Mouse (Mus musculus): ENCODE data around the gene Atp2c1.

The Atp2c1 gene

GRCm38 (mm10) chr9:105484338-105485084 lies 42.6 kb downstream of the Atp2c1 start:
- DNase-seq = no peak

DNA sequence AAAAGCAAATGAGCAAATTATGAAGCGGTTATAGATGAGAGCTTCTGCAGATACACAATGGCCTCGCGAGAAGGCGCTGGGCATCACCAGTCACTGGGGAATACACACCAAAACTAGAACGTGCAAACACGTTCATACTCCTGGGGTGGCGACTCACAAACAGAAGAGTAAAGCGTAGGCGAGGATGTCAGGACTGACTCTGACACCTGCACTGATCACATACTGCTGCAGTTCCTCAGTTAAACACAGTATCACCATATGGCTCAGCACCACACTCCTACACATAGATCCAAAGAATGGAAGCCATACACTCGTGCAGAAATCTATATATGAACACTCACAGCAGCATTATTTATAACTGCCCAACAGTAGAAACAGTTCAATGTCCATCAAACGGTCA lies 43.2 kb downstream of the Atp2c1 start:
- no peak for DNase-seq

- no peak for DNase-seq
Measured at GRCm38 (mm10) chr9:105482715-105483510, 44.2 kb downstream of the Atp2c1 start.

GRCm38 (mm10) chr9:105482070-105482469 lies 45.0 kb downstream of the Atp2c1 start:
- peak; percentile 49 for DNase-seq

DNA sequence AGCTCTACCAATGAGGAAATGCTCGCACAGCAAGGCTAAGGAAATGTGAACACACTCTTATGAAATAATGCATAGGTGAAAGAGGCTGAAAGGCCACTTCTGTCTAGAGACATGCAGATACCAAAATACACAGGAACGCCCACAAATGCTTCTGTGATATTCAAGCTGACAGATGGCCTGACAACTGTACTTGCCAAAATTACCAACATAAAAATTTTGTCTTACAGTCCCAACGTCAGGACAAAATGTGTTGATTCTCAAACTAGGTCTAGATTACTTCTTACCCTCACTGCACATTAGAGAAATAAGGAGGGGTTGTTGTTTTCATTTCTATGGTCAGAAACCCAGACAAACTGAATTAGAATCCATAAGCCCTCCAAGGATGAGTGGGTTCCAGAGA lies 51.0 kb downstream of the Atp2c1 start:
- peak; percentile 27 for DNase-seq

- DNase-seq = no peak
Measured at GRCm38 (mm10) chr9:105474910-105475309, 52.2 kb downstream of the Atp2c1 start.

GRCm38 (mm10) chr9:105467787-105468186 lies 59.3 kb downstream of the Atp2c1 start:
- no peak for DNase-seq

DNA sequence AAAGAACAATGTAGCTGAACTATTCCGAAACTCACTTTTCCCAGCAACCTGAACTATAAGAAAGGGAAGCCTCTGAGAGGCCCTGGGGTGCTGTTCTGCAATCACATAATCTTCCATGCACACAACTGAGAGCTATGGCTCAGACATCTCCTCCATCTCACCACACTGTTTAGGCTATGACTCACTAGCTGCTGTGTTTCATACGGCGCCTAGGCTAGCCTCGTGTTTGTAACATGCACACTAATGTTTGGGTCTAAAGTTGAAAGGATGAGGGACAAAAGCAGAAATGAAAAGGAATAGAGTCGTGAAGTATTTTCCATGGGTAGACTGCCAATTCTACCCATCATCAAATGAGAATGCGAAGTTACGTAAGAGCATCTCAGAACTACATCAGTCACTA lies 65.6 kb downstream of the Atp2c1 start:
- no peak for DNase-seq

GRCm38 (mm10) chr9:105459032-105459431 lies 68.1 kb downstream of the Atp2c1 start:
- no peak for DNase-seq

DNA sequence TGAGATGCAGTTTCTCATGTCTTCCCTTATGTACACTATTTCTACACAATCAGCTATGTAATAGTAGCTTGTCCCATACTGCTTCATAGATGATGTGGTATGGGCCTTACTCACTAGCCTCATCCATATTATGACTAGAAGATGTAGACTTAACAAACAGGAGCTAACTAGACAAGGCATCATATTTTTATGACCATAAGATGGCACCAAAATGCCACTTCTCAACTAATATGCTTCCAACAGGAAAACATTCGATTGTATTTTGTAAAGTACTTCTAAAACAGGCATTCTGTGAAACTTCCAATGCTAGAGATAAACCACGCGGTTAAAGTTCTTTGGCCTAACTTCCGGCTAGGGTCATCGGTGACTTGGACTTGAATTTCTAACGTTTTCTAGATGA lies 118.6 kb downstream of the Atp2c1 start:
- no peak for DNase-seq

DNA sequence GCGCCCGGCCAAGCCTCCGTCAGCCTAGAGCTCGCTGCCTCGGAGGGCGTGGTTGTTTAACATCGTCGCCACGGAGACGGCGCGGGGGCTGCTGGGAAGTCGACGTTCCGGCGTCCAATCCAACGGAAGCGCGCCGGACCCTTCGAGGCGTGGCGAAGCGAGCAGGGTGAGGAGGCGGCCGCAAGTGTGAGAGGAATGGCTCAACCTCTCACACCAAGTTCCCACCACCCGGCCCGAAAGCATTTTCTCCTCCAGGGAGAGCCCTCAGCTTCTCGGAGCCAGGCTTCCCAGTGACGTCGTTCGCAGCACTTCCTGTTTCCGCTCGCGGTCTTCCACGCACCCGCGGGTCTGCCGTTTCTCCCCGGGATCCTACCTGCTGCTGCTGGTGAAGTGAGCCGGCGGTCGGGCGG lies 131.9 kb downstream of the Atp2c1 start, which contains the start of the genes Aste1 and Nek11:
Aste1 (plus strand) TSS at position 175 of the 410 bp plus-strand sequence.
Nek11 (minus strand) TSS at position 307 of the 410 bp plus-strand sequence.
- peak; percentile 85 for DNase-seq

DNA sequence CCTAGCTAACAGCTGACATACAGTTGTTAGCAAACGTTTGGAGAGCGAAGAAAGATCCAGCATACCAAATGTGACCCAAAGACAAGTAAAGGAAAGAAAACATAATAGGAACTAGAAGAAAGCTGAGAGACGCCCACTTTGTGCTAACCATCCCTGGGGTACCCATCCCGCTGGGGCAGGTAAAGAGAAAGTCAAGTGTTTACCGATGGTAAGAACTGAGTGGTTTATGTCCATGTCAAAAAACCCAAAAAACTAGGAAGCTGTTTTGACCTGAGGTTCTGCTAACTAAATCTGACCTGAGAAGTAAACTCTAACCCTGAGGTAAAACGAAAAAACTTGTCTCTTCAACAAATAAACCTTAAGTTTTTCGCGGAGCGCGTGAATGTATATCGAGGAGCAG lies 132.4 kb downstream of the Atp2c1 start:
- no peak for DNase-seq

- no peak for DNase-seq
Measured at GRCm38 (mm10) chr9:105390616-105391015, 136.5 kb downstream of the Atp2c1 start.

DNA sequence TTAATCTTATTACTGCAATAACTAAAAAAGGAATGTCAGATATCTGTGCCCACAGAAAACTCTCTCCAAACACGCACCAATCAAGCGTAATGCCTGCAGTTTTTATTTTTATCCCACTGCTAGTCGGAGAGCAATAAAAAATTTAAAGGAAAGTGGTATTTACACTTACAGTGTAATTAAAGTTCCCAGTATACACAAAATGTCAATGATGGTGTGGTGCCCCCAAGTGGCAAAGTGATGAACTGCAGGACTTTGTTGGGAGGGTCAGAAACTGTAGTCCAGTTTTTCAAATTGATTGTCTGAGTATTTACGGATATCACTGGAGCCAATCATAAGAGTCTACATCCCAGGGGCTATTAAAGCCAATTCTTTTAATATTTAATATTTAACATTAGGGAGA lies 137.8 kb downstream of the Atp2c1 start:
- DNase-seq = peak; percentile 57

DNA sequence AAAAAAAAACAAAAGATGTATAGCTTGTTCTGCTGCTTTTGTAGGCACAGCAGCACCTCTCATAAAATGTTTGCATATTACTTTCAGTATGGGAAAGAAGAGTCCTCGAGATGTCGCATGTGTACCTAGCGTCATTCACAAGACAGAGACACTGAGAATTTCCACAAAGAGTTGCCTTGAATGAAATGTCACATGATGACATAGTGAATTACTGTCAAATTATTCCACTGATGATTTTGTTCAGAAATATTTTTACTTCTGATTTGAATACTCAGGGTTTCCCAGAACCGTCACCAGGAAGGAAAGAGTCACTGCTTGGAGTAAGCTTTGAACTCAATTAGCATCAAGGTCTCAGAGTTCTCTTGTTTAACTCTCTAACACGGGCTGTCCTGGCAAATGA lies 139.7 kb downstream of the Atp2c1 start:
- no peak for DNase-seq

GRCm38 (mm10) chr9:105379533-105380145 lies 147.5 kb downstream of the Atp2c1 start:
- no peak for DNase-seq

DNA sequence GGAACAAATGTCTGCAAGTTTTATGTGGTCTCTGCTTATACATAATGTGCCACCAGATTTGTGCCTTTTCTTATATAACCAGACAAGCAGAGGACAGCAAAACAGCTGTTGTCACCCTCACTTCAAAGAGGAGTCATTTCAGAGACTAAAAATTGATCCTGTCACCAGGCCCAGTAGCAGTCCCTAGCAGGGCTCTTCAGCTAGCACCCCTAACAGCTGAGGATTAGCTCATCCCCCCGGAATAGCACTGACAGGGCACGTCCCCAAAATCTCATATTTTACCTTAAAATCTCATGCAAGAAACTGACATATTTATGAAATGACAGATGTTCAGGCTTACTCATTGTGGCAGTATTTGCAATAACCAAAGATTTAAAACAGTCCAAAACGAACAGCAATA lies 149.5 kb downstream of the Atp2c1 start:
- DNase-seq = no peak

DNA sequence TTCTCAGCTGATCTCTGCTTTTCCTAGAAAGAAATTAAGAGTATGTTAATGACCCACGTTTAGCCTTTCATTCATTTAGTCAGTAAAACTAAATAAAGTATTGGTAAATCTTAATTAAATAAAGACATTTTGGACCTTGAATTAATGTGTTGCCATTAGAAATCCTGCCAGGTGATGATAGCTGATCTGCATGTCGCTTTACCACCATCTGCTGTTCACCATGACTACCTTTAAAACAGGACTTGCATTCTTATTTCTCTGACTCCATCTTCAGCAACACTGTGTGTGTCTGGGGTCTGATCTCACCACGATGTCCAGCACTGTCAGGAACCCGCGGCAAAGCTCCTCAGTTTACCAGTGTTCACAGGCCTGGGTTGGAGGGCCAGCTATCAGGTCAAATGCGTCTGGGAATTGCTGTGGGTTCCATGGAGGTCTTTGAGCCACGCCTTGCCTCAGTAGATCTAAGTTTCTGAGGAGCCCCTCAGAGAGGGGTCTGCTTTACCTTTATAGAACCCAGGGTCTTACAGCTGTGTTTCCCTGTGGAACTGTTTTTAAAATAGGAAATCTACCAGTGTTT lies 150.1 kb downstream of the Atp2c1 start:
- no peak for DNase-seq

- no peak for DNase-seq
Measured at GRCm38 (mm10) chr9:105376411-105376810, 150.7 kb downstream of the Atp2c1 start.

DNA sequence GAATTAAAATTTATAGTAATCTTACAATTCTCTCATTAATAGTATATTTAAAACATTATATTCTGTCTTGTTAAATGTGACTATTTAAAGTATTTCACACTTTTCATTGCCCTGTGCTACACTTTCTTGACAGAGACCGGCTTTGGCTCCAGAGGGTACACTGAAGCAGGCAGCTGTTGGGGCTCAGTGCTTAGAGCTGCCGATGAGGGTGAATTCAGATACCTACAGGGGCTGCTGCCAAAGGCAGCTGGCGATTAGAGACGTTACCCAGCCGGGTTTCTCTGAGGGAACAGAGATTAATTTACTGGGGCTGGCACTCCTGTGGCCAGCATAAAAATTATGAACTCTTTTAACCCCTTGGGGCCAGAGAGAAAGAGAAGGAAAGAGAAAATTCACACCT lies 152.8 kb downstream of the Atp2c1 start:
- no peak for DNase-seq

GRCm38 (mm10) chr9:105368605-105369004 lies 158.5 kb downstream of the Atp2c1 start:
- no peak for DNase-seq

DNA sequence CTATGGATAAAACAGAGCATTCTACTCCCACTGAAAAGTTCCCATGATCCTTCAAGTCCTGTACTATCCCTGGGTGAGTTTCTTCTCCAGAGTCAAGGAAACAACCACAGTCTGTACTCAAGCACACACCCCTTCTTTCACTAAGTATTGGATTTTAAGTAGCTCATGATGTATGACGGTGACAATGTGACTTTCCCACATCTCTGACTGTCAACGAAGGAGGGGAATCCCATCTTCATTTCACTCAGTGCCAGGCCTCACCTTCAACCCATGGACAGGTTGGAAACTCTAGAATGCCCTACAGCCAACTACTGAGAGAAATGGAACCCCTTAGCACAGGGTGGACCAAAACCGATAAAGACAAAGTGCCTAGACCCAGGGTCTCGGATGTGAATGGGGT lies 160.9 kb downstream of the Atp2c1 start:
- DNase-seq = no peak

GRCm38 (mm10) chr9:105363520-105364231 lies 163.4 kb downstream of the Atp2c1 start:
- no peak for DNase-seq
